Mouse (Mus musculus): ENCODE results near the gene Fuca1. TPM values are rescaled to one million over a fixed set of nuclear protein-coding genes. Genes with fewer than 3 reads are reported as not detected.

Fuca1 gene
- polyA plus RNA-seq, 1 experiment from 2014 or later, result 89.4 TPM

GRCm38 (mm10) chr4:135984556-135984955 is 64.0 kb downstream of the Fuca1 start:
- WGBS, result 86% methylated on average over 5 of the region's 5 CpGs
- ATAC-seq (ENCODE audit: low FRiP score, low TSS enrichment), result no peak
- Histone ChIP-seq H3K27me3 (ENCODE audit: insufficient read depth, low read length) (no peaks in the 10 kb centered on the region), H3K27ac (ENCODE audit: low read length) (no peak overlapping the region), H3K4me3 (ENCODE audit: low read length) (no peak overlapping the region), H3K9me3 (ENCODE audit: low read length) (no peaks in the 10 kb centered on the region), H3K9ac (replicated peaks; ENCODE audit: low read length) (no peak overlapping the region), H3K4me1 (ENCODE audit: insufficient read depth, low read length) (peaks cover 18% of the 10 kb centered on the region), H3K36me3 (ENCODE audit: insufficient read depth, low read length) (peaks cover 18% of the 10 kb centered on the region), H3K4me2 (replicated peaks; ENCODE audit: low read depth, low read length) (no peak overlapping the region)

- ATAC-seq (ENCODE audit: low FRiP score, low TSS enrichment), result no peak
- no peak overlapping the region for H3K4me3 ChIP-seq (ENCODE audit: low read length)
- WGBS, result 90% methylated on average over 5 of the region's 5 CpGs
Measured at GRCm38 (mm10) chr4:135985193-135985592, 64.7 kb downstream of the Fuca1 start.

GRCm38 (mm10) chr4:135985769-135986168 is 65.2 kb downstream of the Fuca1 start:
- H3K27ac ChIP-seq (ENCODE audit: low read length), result no peak overlapping the region
- 0 out of 2 replicates have a peak overlapping the region, but pooled peaks have one; percentile 93 for H3K9ac ChIP-seq (replicated peaks; ENCODE audit: low read length)
- peak overlapping the region; percentile 58 for H3K4me2 ChIP-seq (replicated peaks; ENCODE audit: low read depth, low read length)
- peaks cover 18% of the 10 kb centered on the region for H3K36me3 ChIP-seq (ENCODE audit: insufficient read depth, low read length)
- H3K27me3 ChIP-seq (ENCODE audit: insufficient read depth, low read length), result no peaks in the 10 kb centered on the region
- peaks cover 18% of the 10 kb centered on the region for H3K4me1 ChIP-seq (ENCODE audit: insufficient read depth, low read length)
- WGBS, result 89% methylated on average over 7 of the region's 7 CpGs
- H3K4me3 ChIP-seq (ENCODE audit: low read length), result peak overlapping the region; percentile 90
- no peak for ATAC-seq (ENCODE audit: low FRiP score, low TSS enrichment)
- H3K9me3 ChIP-seq (ENCODE audit: low read length), result no peaks in the 10 kb centered on the region

More at GRCm38 (mm10) chr4:135985193-135985592, 64.7 kb downstream of the Fuca1 start:
- no peaks in the 10 kb centered on the region for H3K9me3 ChIP-seq (ENCODE audit: low read length)
- peaks cover 18% of the 10 kb centered on the region for H3K36me3 ChIP-seq (ENCODE audit: insufficient read depth, low read length)
- no peak overlapping the region for H3K4me2 ChIP-seq (replicated peaks; ENCODE audit: low read depth, low read length)
- no peak overlapping the region for H3K9ac ChIP-seq (replicated peaks; ENCODE audit: low read length)
- peaks cover 18% of the 10 kb centered on the region for H3K4me1 ChIP-seq (ENCODE audit: insufficient read depth, low read length)
- H3K27me3 ChIP-seq (ENCODE audit: insufficient read depth, low read length), result no peaks in the 10 kb centered on the region
- no peak overlapping the region for H3K27ac ChIP-seq (ENCODE audit: low read length)

GRCm38 (mm10) chr4:135986301-135986942 is 65.9 kb downstream of the Fuca1 start:
- peak overlapping the region; percentile 90 for H3K4me3 ChIP-seq (ENCODE audit: low read length)
- peak overlapping the region; percentile 93 for H3K9ac ChIP-seq (replicated peaks; ENCODE audit: low read length)
- 7% methylated on average over 23 of the region's 23 CpGs for WGBS
- peak overlapping the region; percentile 58 for H3K4me2 ChIP-seq (replicated peaks; ENCODE audit: low read depth, low read length)
- H3K36me3 ChIP-seq (ENCODE audit: insufficient read depth, low read length), result peaks cover 18% of the 10 kb centered on the region
- no peaks in the 10 kb centered on the region for H3K9me3 ChIP-seq (ENCODE audit: low read length)
- peak overlapping the region; percentile 83 for H3K27ac ChIP-seq (ENCODE audit: low read length)
- H3K4me1 ChIP-seq (ENCODE audit: insufficient read depth, low read length), result peaks cover 18% of the 10 kb centered on the region
- H3K27me3 ChIP-seq (ENCODE audit: insufficient read depth, low read length), result no peaks in the 10 kb centered on the region
- peak; percentile 2; the same call in 1 of the 2 replicates for ATAC-seq (ENCODE audit: low FRiP score, low TSS enrichment)

GRCm38 (mm10) chr4:135986943-135987710 is 66.6 kb downstream of the Fuca1 start, which contains the start of gene Pithd1:
Gene Pithd1, minus strand, starts transcription at chr4:135987264.
- peak within 1 kb of the TSS; percentile 93 for H3K9ac ChIP-seq (replicated peaks; ENCODE audit: low read length)
- H3K27ac ChIP-seq (ENCODE audit: low read length), result peak within 1 kb of the TSS; percentile 83
- H3K9me3 ChIP-seq (ENCODE audit: low read length), result no peaks in the 10 kb centered on the region
- no peaks in the 10 kb centered on the region for H3K27me3 ChIP-seq (ENCODE audit: insufficient read depth, low read length)
- H3K4me2 ChIP-seq (replicated peaks; ENCODE audit: low read depth, low read length), result peak within 1 kb of the TSS; percentile 58
- H3K36me3 ChIP-seq (ENCODE audit: insufficient read depth, low read length), result peaks cover 18% of the 10 kb centered on the region
- ATAC-seq (ENCODE audit: low FRiP score, low TSS enrichment), result peak; percentile 96
- peak within 1 kb of the TSS; percentile 90 for H3K4me3 ChIP-seq (ENCODE audit: low read length)
- WGBS, result under 1% methylated on average over 75 of the region's 81 CpGs
- peaks cover 18% of the 10 kb centered on the region for H3K4me1 ChIP-seq (ENCODE audit: insufficient read depth, low read length)

- no peak overlapping the region for H3K27ac ChIP-seq (ENCODE audit: low read length)
- peak overlapping the region; percentile 58 for H3K4me2 ChIP-seq (replicated peaks; ENCODE audit: low read depth, low read length)
- H3K36me3 ChIP-seq (ENCODE audit: insufficient read depth, low read length), result peaks cover 18% of the 10 kb centered on the region
- no peaks in the 10 kb centered on the region for H3K27me3 ChIP-seq (ENCODE audit: insufficient read depth, low read length)
- no peaks in the 10 kb centered on the region for H3K9me3 ChIP-seq (ENCODE audit: low read length)
- H3K9ac ChIP-seq (replicated peaks; ENCODE audit: low read length), result peak overlapping the region; percentile 93
- WGBS, result 63% methylated on average over 9 of the region's 9 CpGs
- peak overlapping the region; percentile 90 for H3K4me3 ChIP-seq (ENCODE audit: low read length)
- peaks cover 18% of the 10 kb centered on the region for H3K4me1 ChIP-seq (ENCODE audit: insufficient read depth, low read length)
- ATAC-seq (ENCODE audit: low FRiP score, low TSS enrichment), result no peak
Measured at GRCm38 (mm10) chr4:135987714-135988113, 67.2 kb downstream of the Fuca1 start.

Other genes starting within 250 kb of the Fuca1 start
- gene Ifnlr1, start 234.4 kb upstream of the Fuca1 start, polyA plus RNA-seq (2015; fragmentation: Nextera tagmentation; extraction: Ambion mirVana), result 1.0 and 1.4 TPM in 2 replicates
- 0.11 TPM in 1 of 2 replicates, not detected in the other for gene Il22ra1, start 192.6 kb upstream of the Fuca1 start, polyA plus RNA-seq (2015; fragmentation: Nextera tagmentation; extraction: Ambion mirVana)
- 0.76 and 0.86 TPM in 2 replicates for gene Myom3, start 161.0 kb upstream of the Fuca1 start, polyA plus RNA-seq (2015; fragmentation: Nextera tagmentation; extraction: Ambion mirVana)
- gene Srsf10, start 65.0 kb upstream of the Fuca1 start, polyA plus RNA-seq (2015; fragmentation: Nextera tagmentation; extraction: Ambion mirVana), result 242 and 253 TPM in 2 replicates
- gene Pnrc2, start 46.9 kb upstream of the Fuca1 start, polyA plus RNA-seq (2015; fragmentation: Nextera tagmentation; extraction: Ambion mirVana), result 211 and 212 TPM in 2 replicates
- gene Cnr2, start 25.3 kb upstream of the Fuca1 start, polyA plus RNA-seq (2015; fragmentation: Nextera tagmentation; extraction: Ambion mirVana), result 1.0 and 1.1 TPM in 2 replicates
- 86.5 and 93.2 TPM in 2 replicates for gene Hmgcl, start 25.7 kb downstream of the Fuca1 start, polyA plus RNA-seq (2015; fragmentation: Nextera tagmentation; extraction: Ambion mirVana)
- gene Gale, start 43.0 kb downstream of the Fuca1 start, polyA plus RNA-seq (2015; fragmentation: Nextera tagmentation; extraction: Ambion mirVana), result 40.6 and 40.7 TPM in 2 replicates
- gene Lypla2, start 51.9 kb downstream of the Fuca1 start, polyA plus RNA-seq (2015; fragmentation: Nextera tagmentation; extraction: Ambion mirVana), result 143 and 147 TPM in 2 replicates
- 46.8 and 48.7 TPM in 2 replicates for gene Pithd1, start 66.5 kb downstream of the Fuca1 start, polyA plus RNA-seq (2015; fragmentation: Nextera tagmentation; extraction: Ambion mirVana)
- gene Eloa, start 101.0 kb downstream of the Fuca1 start, polyA plus RNA-seq (2015; fragmentation: Nextera tagmentation; extraction: Ambion mirVana), result 45.1 and 45.2 TPM in 2 replicates
- gene Rpl11, start 132.7 kb downstream of the Fuca1 start, polyA plus RNA-seq (2015; fragmentation: Nextera tagmentation; extraction: Ambion mirVana), result 372 and 438 TPM in 2 replicates
- 953 and 999 TPM in 2 replicates for gene Id3, start 222.8 kb downstream of the Fuca1 start, polyA plus RNA-seq (2015; fragmentation: Nextera tagmentation; extraction: Ambion mirVana)

All from kidney, embryonic 16.5 days (tissue).